Mouse (Mus musculus) embryonic facial prominence, embryonic 15.5 days (tissue): ENCODE measurements around the gene Gpr183. TPM values are rescaled to one million over a fixed set of nuclear protein-coding genes. Genes with fewer than 3 reads are reported as not detected.
A peak's percentile ranks its signal among the peaks of the same experiment; 100 is the strongest.

Experiments used
- ATAC-seq: fragments of 200-750 bp; cut with Nextera tagmentation; 2 replicates; pipeline ENCODE4 v1.8.0; 2017; ENCODE audit warnings: low read depth, moderate TSS enrichment; ENCODE audit not compliant: insufficient number of reproducible peaks, low FRiP score, low TSS enrichment
- H3K27ac ChIP-seq: fragments of 300-500 bp; sonication (generic); replicated peaks from 2 replicates; pipeline ENCODE4 v1.5.1; 2015; ENCODE audit warnings: mild to moderate bottlenecking, inconsistent platforms
- H3K27me3 ChIP-seq: fragments of 300-500 bp; sonication (generic); 2 replicates; pipeline ENCODE4 v1.6.1; 2015; ENCODE audit warnings: inconsistent platforms
- H3K36me3 ChIP-seq: fragments of 300-500 bp; sonication (generic); 2 replicates; pipeline ENCODE4 v1.6.1; 2015; ENCODE audit warnings: mild to moderate bottlenecking, inconsistent platforms
- H3K4me1 ChIP-seq: fragments of 300-500 bp; sonication (generic); 2 replicates; pipeline ENCODE4 v1.6.1; 2015; ENCODE audit warnings: inconsistent platforms
- H3K4me2 ChIP-seq: fragments of 300-500 bp; sonication (generic); replicated peaks from 2 replicates; pipeline ENCODE4 v1.6.1; 2015; ENCODE audit warnings: mild to moderate bottlenecking, inconsistent platforms
- H3K4me3 ChIP-seq: fragments of 300-500 bp; sonication (generic); replicated peaks from 2 replicates; pipeline ENCODE4 v1.5.1; 2015; ENCODE audit warnings: mild to moderate bottlenecking, inconsistent platforms
- H3K9ac ChIP-seq: fragments of 300-500 bp; sonication (generic); 2 replicates; pipeline ENCODE4 v1.6.1; 2015; ENCODE audit warnings: inconsistent platforms
- H3K9me3 ChIP-seq: fragments of 300-500 bp; sonication (generic); replicated peaks from 2 replicates; pipeline ENCODE4 v1.6.1; 2016; ENCODE audit warnings: inconsistent platforms
- WGBS: fragments of 180-500 bp; shearing (Covaris S2); methylation state at CpG from one replicate; pipeline ENCODE4 v1.1.7; 2015; 5-methylcytosine and 5-hydroxymethylcytosine counted together
- polyA plus RNA-seq: library from polyadenylated mRNA; unstranded; fragments of >200 nt; fragmentation: Nextera tagmentation; extraction: Ambion mirVana; gene quantifications from 2 replicates; pipeline ENCODE4 v1.2.1, GENCODE M21; 2015

Gpr183 gene
- polyA plus RNA-seq, 1 experiment from 2014 or later = 4.9 TPM

- ATAC-seq = no peak
- H3K9ac ChIP-seq = no peak overlapping the region
- no peak overlapping the region for H3K4me3 ChIP-seq
- H3K36me3 ChIP-seq = no peaks in the 10 kb centered on the region
- no peaks in the 10 kb centered on the region for H3K9me3 ChIP-seq
- H3K4me1 ChIP-seq = no peaks in the 10 kb centered on the region
- WGBS = 84% methylated on average over 1 of the region's 1 CpGs
- no peaks in the 10 kb centered on the region for H3K27me3 ChIP-seq
- H3K27ac ChIP-seq = no peak overlapping the region
- H3K4me2 ChIP-seq = no peak overlapping the region
Observed at GRCm38 (mm10) chr14:121987287-121987686, 22.3 kb upstream of the Gpr183 start.

GRCm38 (mm10) chr14:121986028-121986427, 21.0 kb upstream of the Gpr183 start:
- Histone ChIP-seq H3K36me3 (no peaks in the 10 kb centered on the region), H3K27me3 (no peaks in the 10 kb centered on the region), H3K4me1 (no peaks in the 10 kb centered on the region), H3K9ac (no peak overlapping the region), H3K27ac (no peak overlapping the region), H3K4me3 (no peak overlapping the region), H3K4me2 (no peak overlapping the region), H3K9me3 (no peaks in the 10 kb centered on the region)
- WGBS = 75% methylated on average over 6 of the region's 6 CpGs
- ATAC-seq = no peak

GRCm38 (mm10) chr14:121985477-121985876, 20.5 kb upstream of the Gpr183 start:
- H3K4me1 ChIP-seq = no peaks in the 10 kb centered on the region
- H3K27ac ChIP-seq = no peak overlapping the region
- H3K4me3 ChIP-seq = no peak overlapping the region
- H3K9me3 ChIP-seq = no peaks in the 10 kb centered on the region
- H3K4me2 ChIP-seq = no peak overlapping the region
- H3K36me3 ChIP-seq = no peaks in the 10 kb centered on the region
- 77% methylated on average over 3 of the region's 3 CpGs for WGBS
- no peak overlapping the region for H3K9ac ChIP-seq
- no peak for ATAC-seq
- H3K27me3 ChIP-seq = no peaks in the 10 kb centered on the region

- Histone ChIP-seq H3K9me3 (no peaks in the 10 kb centered on the region), H3K4me3 (no peak overlapping the region), H3K9ac (no peak overlapping the region), H3K4me1 (no peaks in the 10 kb centered on the region), H3K4me2 (no peak overlapping the region), H3K27ac (peak overlapping the region; percentile 55; the same call in 1 of the 2 replicates), H3K27me3 (no peaks in the 10 kb centered on the region), H3K36me3 (no peaks in the 10 kb centered on the region)
- 67% methylated on average over 8 of the region's 8 CpGs for WGBS
- ATAC-seq = no peak
Observed at GRCm38 (mm10) chr14:121983009-121983933, 18.3 kb upstream of the Gpr183 start.

GRCm38 (mm10) chr14:121981531-121981930, 16.5 kb upstream of the Gpr183 start:
- Histone ChIP-seq H3K4me2 (no peak overlapping the region), H3K36me3 (no peaks in the 10 kb centered on the region), H3K9me3 (no peaks in the 10 kb centered on the region), H3K27me3 (no peaks in the 10 kb centered on the region), H3K4me3 (no peak overlapping the region), H3K4me1 (no peaks in the 10 kb centered on the region), H3K27ac (no peak overlapping the region), H3K9ac (no peak overlapping the region)
- 80% methylated on average over 1 of the region's 1 CpGs for WGBS
- ATAC-seq = no peak

GRCm38 (mm10) chr14:121973114-121973513, 8.1 kb upstream of the Gpr183 start:
- no peak overlapping the region for H3K27ac ChIP-seq
- ATAC-seq = no peak
- no peaks in the 10 kb centered on the region for H3K9me3 ChIP-seq
- no peak overlapping the region for H3K4me2 ChIP-seq
- no peak overlapping the region for H3K9ac ChIP-seq
- H3K36me3 ChIP-seq = peaks cover 15% of the 10 kb centered on the region; the same call in 1 of the 2 replicates
- no peak overlapping the region for H3K4me3 ChIP-seq
- H3K27me3 ChIP-seq = no peaks in the 10 kb centered on the region
- WGBS = 83% methylated on average over 10 of the region's 10 CpGs
- no peaks in the 10 kb centered on the region for H3K4me1 ChIP-seq

GRCm38 (mm10) chr14:121970402-121970801, 5.4 kb upstream of the Gpr183 start:
- Histone ChIP-seq H3K27ac (no peak overlapping the region), H3K4me1 (no peaks in the 10 kb centered on the region), H3K9ac (no peak overlapping the region), H3K27me3 (no peaks in the 10 kb centered on the region), H3K4me2 (no peak overlapping the region), H3K36me3 (peaks cover 10% of the 10 kb centered on the region; the same call in 1 of the 2 replicates), H3K9me3 (no peaks in the 10 kb centered on the region), H3K4me3 (no peak overlapping the region)
- WGBS = 81% methylated on average over 1 of the region's 1 CpGs
- no peak for ATAC-seq

- H3K4me3 ChIP-seq = no peak overlapping the region
- no peaks in the 10 kb centered on the region for H3K27me3 ChIP-seq
- no peaks in the 10 kb centered on the region for H3K4me1 ChIP-seq
- H3K36me3 ChIP-seq = no peaks in the 10 kb centered on the region
- H3K9me3 ChIP-seq = no peaks in the 10 kb centered on the region
- H3K27ac ChIP-seq = no peak overlapping the region
- no peak for ATAC-seq
- H3K9ac ChIP-seq = no peak overlapping the region
- no peak overlapping the region for H3K4me2 ChIP-seq
- WGBS = 86% methylated on average over 4 of the region's 4 CpGs
Observed at GRCm38 (mm10) chr14:121967095-121967494, 2.1 kb upstream of the Gpr183 start.

GRCm38 (mm10) chr14:121965461-121965860, 466 bp upstream of the Gpr183 start:
- Histone ChIP-seq H3K9ac (no peak overlapping the region), H3K36me3 (no peaks in the 10 kb centered on the region), H3K4me3 (no peak overlapping the region), H3K4me1 (no peaks in the 10 kb centered on the region), H3K4me2 (no peak overlapping the region), H3K27me3 (no peaks in the 10 kb centered on the region), H3K27ac (no peak overlapping the region), H3K9me3 (no peaks in the 10 kb centered on the region)
- no peak for ATAC-seq
- 80% methylated on average over 4 of the region's 4 CpGs for WGBS

GRCm38 (mm10) chr14:121963942-121964335, 1.1 kb downstream of the Gpr183 start:
- no peak for ATAC-seq
- Histone ChIP-seq H3K27ac (no peak overlapping the region; the same call in 1 of the 2 replicates), H3K4me1 (no peaks in the 10 kb centered on the region), H3K4me3 (no peak overlapping the region), H3K27me3 (no peaks in the 10 kb centered on the region), H3K9me3 (no peaks in the 10 kb centered on the region), H3K9ac (no peak overlapping the region), H3K4me2 (no peak overlapping the region), H3K36me3 (no peaks in the 10 kb centered on the region)
- 52% methylated on average over 4 of the region's 4 CpGs for WGBS

GRCm38 (mm10) chr14:121963251-121963941, 1.6 kb downstream of the Gpr183 start:
- ATAC-seq = no peak
- no peaks in the 10 kb centered on the region for H3K9me3 ChIP-seq
- no peak overlapping the region for H3K4me2 ChIP-seq
- no peaks in the 10 kb centered on the region for H3K36me3 ChIP-seq
- no peak overlapping the region; the same call in 1 of the 2 replicates for H3K27ac ChIP-seq
- no peak overlapping the region for H3K9ac ChIP-seq
- no peaks in the 10 kb centered on the region for H3K4me1 ChIP-seq
- no peak overlapping the region for H3K4me3 ChIP-seq
- H3K27me3 ChIP-seq = no peaks in the 10 kb centered on the region
- 76% methylated on average over 9 of the region's 9 CpGs for whole genome bisulfite sequencing
